Mouse (Mus musculus): ENCODE data around the gene Akip1. TPM values are rescaled to one million over a fixed set of nuclear protein-coding genes. Genes with fewer than 3 reads are reported as not detected.

The Akip1 gene
- polyA plus RNA-seq, 1 experiment from 2014 or later = 19.6 TPM

DNA sequence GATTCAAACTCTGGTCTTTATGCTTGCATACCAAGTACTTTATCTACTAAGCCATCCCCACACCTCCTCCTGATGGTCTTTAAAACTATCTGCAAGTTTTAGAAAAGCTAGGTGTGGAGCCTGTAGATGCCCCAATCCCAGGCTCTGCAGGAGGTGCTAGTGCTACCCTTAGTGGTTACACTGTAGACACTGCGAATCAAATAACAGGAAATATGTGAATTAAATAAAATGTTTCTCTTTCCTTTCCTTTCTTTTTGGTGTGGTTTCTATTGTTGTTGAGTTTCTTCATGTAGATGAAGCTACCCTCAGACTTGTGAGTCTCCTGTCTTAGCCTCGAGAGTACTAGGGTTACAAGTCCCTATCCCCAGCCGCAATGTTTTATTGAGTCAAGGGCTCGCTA, 38.2 kb downstream of the Akip1 start:
- 87% methylated on average over 4 of the region's 4 CpGs for WGBS
- H3K27me3 ChIP-seq (ENCODE audit: control insufficient read depth, insufficient read depth, low read length) = no peaks in the 10 kb centered on the region
- H3K4me2 ChIP-seq (ENCODE audit: low read depth, low read length, severe bottlenecking) = no peak overlapping the region
- H3K27ac ChIP-seq (ENCODE audit: low read depth, low read length) = no peak overlapping the region
- H3K9me3 ChIP-seq (ENCODE audit: control insufficient read depth, low read length) = no peaks in the 10 kb centered on the region
- DNase-seq (ENCODE audit: low spot score) (no peak), ATAC-seq (replicated peaks; ENCODE audit: low FRiP score) (no peak)
- no peaks in the 10 kb centered on the region for H3K4me1 ChIP-seq (replicated peaks; ENCODE audit: control insufficient read depth, insufficient read depth, low read length)
- H3K9ac ChIP-seq (ENCODE audit: low read length) = no peak overlapping the region
- no peak overlapping the region for H3K4me3 ChIP-seq (ENCODE audit: low read depth, low read length)
- no peaks in the 10 kb centered on the region for H3K36me3 ChIP-seq (ENCODE audit: control insufficient read depth, insufficient read depth, low read length)

DNA sequence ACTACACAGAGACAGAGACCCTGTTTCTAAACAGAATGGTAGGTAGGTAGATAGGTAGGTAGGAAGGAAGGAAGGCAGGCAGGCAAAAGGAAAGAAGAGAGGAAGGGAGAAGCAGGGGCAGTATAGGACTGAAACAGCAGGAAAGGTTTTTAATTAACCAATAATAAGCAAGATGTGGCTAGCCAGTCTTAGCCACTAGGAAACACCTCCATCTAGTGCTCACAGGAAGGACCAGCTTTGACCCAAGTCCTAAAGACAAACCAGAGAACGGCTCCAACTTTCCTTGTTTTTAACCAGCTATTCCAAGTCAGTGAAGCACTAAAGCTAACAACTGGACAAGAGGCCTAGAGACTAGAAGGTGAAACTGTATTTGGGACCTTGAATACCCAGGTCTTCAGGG, 44.3 kb downstream of the Akip1 start:
- 83% methylated on average over 1 of the region's 1 CpGs for WGBS
- H3K27ac ChIP-seq (ENCODE audit: low read depth, low read length) = no peak overlapping the region

DNA sequence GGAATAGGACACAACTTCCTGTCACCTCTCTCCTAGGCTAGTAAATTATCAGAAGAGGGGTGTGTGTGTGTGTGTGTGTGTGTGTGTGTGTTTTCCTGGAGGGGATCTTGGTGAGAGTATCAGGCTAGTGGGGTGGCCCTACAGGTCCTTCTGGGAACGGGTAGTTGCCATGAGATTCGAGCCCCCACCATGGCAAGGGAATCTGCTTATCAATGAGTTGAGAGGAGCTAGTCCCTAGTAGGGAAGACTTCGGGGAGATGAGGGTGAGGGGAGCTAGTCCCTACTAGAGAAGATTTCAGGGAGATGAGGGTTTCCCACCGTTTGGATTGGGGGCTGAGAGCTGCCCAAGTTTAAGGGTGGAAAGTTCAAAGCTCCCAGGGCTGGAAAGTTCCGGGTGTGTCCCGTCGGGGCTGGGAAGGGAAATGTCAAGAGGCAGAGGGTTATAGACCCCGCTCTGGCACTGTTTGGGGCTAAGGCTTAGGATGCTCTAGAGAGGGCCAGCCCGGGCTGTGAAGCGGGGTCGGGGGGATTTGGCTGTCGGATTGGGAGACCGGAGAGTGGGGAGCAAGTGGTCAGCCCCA, 48.0 kb downstream of the Akip1 start:
- H3K4me1 ChIP-seq (replicated peaks; ENCODE audit: control insufficient read depth, insufficient read depth, low read length) = no peaks in the 10 kb centered on the region

More for the DNA sequence above, 44.3 kb downstream of the Akip1 start:
- no peaks in the 10 kb centered on the region for H3K27me3 ChIP-seq (ENCODE audit: control insufficient read depth, insufficient read depth, low read length)
- no peak overlapping the region for H3K9ac ChIP-seq (ENCODE audit: low read length)
- no peak overlapping the region for H3K4me2 ChIP-seq (ENCODE audit: low read depth, low read length, severe bottlenecking)
- H3K4me1 ChIP-seq (replicated peaks; ENCODE audit: control insufficient read depth, insufficient read depth, low read length) = no peaks in the 10 kb centered on the region
- ATAC-seq (replicated peaks; ENCODE audit: low FRiP score) = no peak
- no peak for DNase-seq (ENCODE audit: low spot score)
- no peak overlapping the region for H3K4me3 ChIP-seq (ENCODE audit: low read depth, low read length)
- no peaks in the 10 kb centered on the region for H3K36me3 ChIP-seq (ENCODE audit: control insufficient read depth, insufficient read depth, low read length)
- H3K9me3 ChIP-seq (ENCODE audit: control insufficient read depth, low read length) = no peaks in the 10 kb centered on the region

DNA sequence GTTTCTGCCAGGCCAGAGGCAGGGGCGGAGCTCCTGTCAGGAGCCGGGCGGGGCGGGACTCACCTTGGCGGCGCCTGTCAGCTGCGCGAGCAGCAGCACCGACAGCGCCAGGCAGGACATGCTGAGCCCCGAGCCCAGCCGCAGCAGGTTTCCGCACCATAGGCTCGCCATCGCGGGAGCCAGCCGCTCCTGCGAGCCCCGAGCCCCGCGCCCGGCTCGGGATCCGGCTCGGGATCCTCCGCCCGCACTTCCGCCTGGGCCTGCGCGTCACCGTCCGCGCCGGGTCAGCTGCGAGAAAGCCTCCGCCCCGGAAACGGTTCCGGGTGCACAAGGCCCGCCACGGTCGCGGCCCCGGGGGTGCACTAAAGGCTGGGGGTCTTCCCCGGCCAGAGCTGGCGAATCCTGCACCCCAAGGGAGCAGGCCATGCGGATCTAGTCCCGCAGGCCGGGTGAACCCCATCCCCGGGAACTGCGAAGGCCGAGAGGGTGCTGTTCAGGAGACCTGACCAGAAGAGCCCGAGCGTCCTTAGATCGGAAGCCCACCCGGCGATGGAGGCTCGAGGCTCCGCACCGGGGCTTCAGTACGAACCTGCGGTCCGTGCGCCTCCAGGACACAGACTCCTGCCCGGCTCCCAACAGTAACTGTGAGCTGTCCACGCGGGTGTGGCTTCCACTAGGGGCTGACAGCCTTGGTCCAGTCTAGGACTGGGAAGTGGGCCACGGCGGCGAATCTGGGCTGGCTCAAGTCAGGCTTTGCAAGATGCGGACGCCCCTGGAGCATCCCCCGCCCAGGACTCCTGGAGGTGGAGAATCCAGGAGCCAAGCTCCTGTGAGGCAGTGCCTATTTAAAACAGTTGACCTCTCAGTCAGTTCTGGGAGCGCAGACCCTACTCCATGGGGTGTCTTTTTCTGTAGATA, 48.8 kb downstream of the Akip1 start, which contains the start of gene Tmem9b:
Tmem9b (minus strand) TSS at position 868 of the 918 bp plus-strand sequence.
- peak; percentile 86 for DNase-seq (ENCODE audit: low spot score)
- WGBS = under 1% methylated on average over 72 of the region's 74 CpGs
- peak; percentile 89 for ATAC-seq (replicated peaks; ENCODE audit: low FRiP score)
- Histone ChIP-seq H3K4me2 (ENCODE audit: low read depth, low read length, severe bottlenecking) (peak within 1 kb of the TSS; percentile 82), H3K36me3 (ENCODE audit: control insufficient read depth, insufficient read depth, low read length) (no peaks in the 10 kb centered on the region), H3K4me1 (replicated peaks; ENCODE audit: control insufficient read depth, insufficient read depth, low read length) (no peaks in the 10 kb centered on the region), H3K9me3 (ENCODE audit: control insufficient read depth, low read length) (no peaks in the 10 kb centered on the region), H3K27me3 (ENCODE audit: control insufficient read depth, insufficient read depth, low read length) (no peaks in the 10 kb centered on the region), H3K27ac (ENCODE audit: low read depth, low read length) (peak within 1 kb of the TSS; percentile 0; the same call in 1 of the 2 replicates), H3K9ac (ENCODE audit: low read length) (peak within 1 kb of the TSS; percentile 89), H3K4me3 (ENCODE audit: low read depth, low read length) (peak within 1 kb of the TSS; percentile 88)

More for the DNA sequence above, 48.0 kb downstream of the Akip1 start:
- ATAC-seq (replicated peaks; ENCODE audit: low FRiP score) (peak; percentile 16; the same call in 1 of the 2 replicates), DNase-seq (ENCODE audit: low spot score) (no peak)
- Histone ChIP-seq H3K9me3 (ENCODE audit: control insufficient read depth, low read length) (no peaks in the 10 kb centered on the region), H3K27me3 (ENCODE audit: control insufficient read depth, insufficient read depth, low read length) (no peaks in the 10 kb centered on the region), H3K4me2 (ENCODE audit: low read depth, low read length, severe bottlenecking) (peak overlapping the region; percentile 82), H3K9ac (ENCODE audit: low read length) (peak overlapping the region; percentile 89), H3K36me3 (ENCODE audit: control insufficient read depth, insufficient read depth, low read length) (no peaks in the 10 kb centered on the region), H3K27ac (ENCODE audit: low read depth, low read length) (no peak overlapping the region), H3K4me3 (ENCODE audit: low read depth, low read length) (peak overlapping the region; percentile 88)
- 2% methylated on average over 13 of the region's 13 CpGs for WGBS

DNA sequence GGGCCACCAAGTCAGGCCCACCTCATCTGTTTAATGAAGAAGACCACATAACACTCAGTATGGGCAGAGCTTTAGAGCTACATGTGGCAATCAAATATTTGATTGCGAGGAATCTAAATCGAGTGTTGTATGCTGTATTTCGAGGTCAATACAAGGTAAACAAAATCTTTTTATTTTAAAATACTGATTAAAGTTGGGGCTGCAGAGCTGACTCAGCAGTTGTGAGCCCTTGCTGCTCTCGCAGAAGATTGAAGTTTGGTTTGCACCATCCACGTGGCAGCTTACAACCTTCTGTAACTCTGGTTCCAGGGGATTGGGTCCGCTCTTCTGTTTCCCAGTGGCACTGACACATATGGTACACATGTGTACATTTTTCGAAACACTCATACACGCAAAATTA, 50.5 kb downstream of the Akip1 start:
- Histone ChIP-seq H3K36me3 (ENCODE audit: control insufficient read depth, insufficient read depth, low read length) (no peaks in the 10 kb centered on the region), H3K27me3 (ENCODE audit: control insufficient read depth, insufficient read depth, low read length) (no peaks in the 10 kb centered on the region), H3K4me3 (ENCODE audit: low read depth, low read length) (no peak overlapping the region), H3K27ac (ENCODE audit: low read depth, low read length) (no peak overlapping the region), H3K9ac (ENCODE audit: low read length) (no peak overlapping the region), H3K4me2 (ENCODE audit: low read depth, low read length, severe bottlenecking) (no peak overlapping the region), H3K9me3 (ENCODE audit: control insufficient read depth, low read length) (no peaks in the 10 kb centered on the region), H3K4me1 (replicated peaks; ENCODE audit: control insufficient read depth, insufficient read depth, low read length) (no peaks in the 10 kb centered on the region)
- DNase-seq (ENCODE audit: low spot score) (no peak), ATAC-seq (replicated peaks; ENCODE audit: low FRiP score) (no peak)
- WGBS = 93% methylated on average over 8 of the region's 8 CpGs

DNA sequence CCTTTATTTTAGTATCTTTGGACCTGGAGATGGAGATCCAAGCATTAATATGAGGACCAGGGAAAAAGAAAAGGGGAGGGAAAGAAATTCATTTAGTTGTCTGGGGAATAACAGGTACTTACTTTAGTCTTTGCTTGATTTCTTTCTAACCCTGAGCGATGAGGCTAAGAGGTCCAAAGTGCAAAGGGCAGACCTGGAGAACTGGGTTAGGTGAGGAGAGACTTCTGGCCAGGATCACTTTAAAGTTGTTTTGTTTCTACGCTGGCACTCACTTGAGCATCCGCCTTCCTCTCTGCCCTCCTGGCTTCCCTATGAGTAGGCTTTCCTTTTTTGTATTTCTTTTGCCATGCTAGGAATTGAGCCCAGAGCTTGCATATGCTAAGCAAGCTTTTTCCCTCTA, 52.8 kb downstream of the Akip1 start:
- H3K36me3 ChIP-seq (ENCODE audit: control insufficient read depth, insufficient read depth, low read length) = no peaks in the 10 kb centered on the region
- H3K9me3 ChIP-seq (ENCODE audit: control insufficient read depth, low read length) = no peaks in the 10 kb centered on the region
- H3K27ac ChIP-seq (ENCODE audit: low read depth, low read length) = no peak overlapping the region
- no peaks in the 10 kb centered on the region for H3K4me1 ChIP-seq (replicated peaks; ENCODE audit: control insufficient read depth, insufficient read depth, low read length)
- H3K27me3 ChIP-seq (ENCODE audit: control insufficient read depth, insufficient read depth, low read length) = no peaks in the 10 kb centered on the region
- no peak for ATAC-seq (replicated peaks; ENCODE audit: low FRiP score)
- no peak overlapping the region for H3K4me3 ChIP-seq (ENCODE audit: low read depth, low read length)
- DNase-seq (ENCODE audit: low spot score) = no peak
- 92% methylated on average over 3 of the region's 3 CpGs for WGBS
- no peak overlapping the region for H3K9ac ChIP-seq (ENCODE audit: low read length)
- H3K4me2 ChIP-seq (ENCODE audit: low read depth, low read length, severe bottlenecking) = no peak overlapping the region

Other genes with a start within 250 kb of the Akip1 start
- 0.37 and 0.67 TPM in 2 replicates for gene Trim66, start 195.6 kb upstream of the Akip1 start, polyA plus RNA-seq (2014; fragmentation: Nextera tagmentation; extraction: Ambion mirVana)
- gene Rpl27a, start 184.5 kb upstream of the Akip1 start, polyA plus RNA-seq (2014; fragmentation: Nextera tagmentation; extraction: Ambion mirVana) = 103 and 119 TPM in 2 replicates
- gene St5, start 85 bp upstream of the Akip1 start, polyA plus RNA-seq (2014; fragmentation: Nextera tagmentation; extraction: Ambion mirVana) = 32.8 TPM in 2 replicates
- gene BC051019, start 20.2 kb downstream of the Akip1 start, polyA plus RNA-seq (2014; fragmentation: Nextera tagmentation; extraction: Ambion mirVana) = not detected in 2 replicates
- gene Ascl3, start 28.0 kb downstream of the Akip1 start, polyA plus RNA-seq (2014; fragmentation: Nextera tagmentation; extraction: Ambion mirVana) = 0.28 TPM in 1 of 2 replicates, not detected in the other
- 45.7 and 47.1 TPM in 2 replicates for gene Tmem9b, start 49.2 kb downstream of the Akip1 start, polyA plus RNA-seq (2014; fragmentation: Nextera tagmentation; extraction: Ambion mirVana)
- gene Nrip3, start 78.3 kb downstream of the Akip1 start, polyA plus RNA-seq (2014; fragmentation: Nextera tagmentation; extraction: Ambion mirVana) = 0.83 and 0.87 TPM in 2 replicates
- 2.3 and 2.5 TPM in 2 replicates for gene Scube2, start 162.0 kb downstream of the Akip1 start, polyA plus RNA-seq (2014; fragmentation: Nextera tagmentation; extraction: Ambion mirVana)